Mouse (Mus musculus) cortical plate, adult 2 months (tissue): ENCODE measurements around the gene Ppp1r37.

ENCODE experiments used
- CTCF ChIP-seq: fragments of 200-500 bp; IDR thresholded peaks from 2 replicates; pipeline ENCODE4 v1.5.1; 2011; ENCODE audit warnings: mild to moderate bottlenecking, control low read depth, low read length; ENCODE audit not compliant: insufficient read depth; ENCODE audit errors: extremely low read depth
- POLR2A ChIP-seq: fragments of 200-500 bp; IDR thresholded peaks from 2 replicates; pipeline ENCODE4 v1.6.1; 2011; ENCODE audit warnings: mild to moderate bottlenecking, low read length, control low read depth; ENCODE audit not compliant: insufficient read depth; ENCODE audit errors: extremely low read depth

- no peak for TF ChIP-seq POLR2A
- TF ChIP-seq CTCF = no peak
Observed at GRCm38 (mm10) chr7:19579751-19580150, 16.9 kb upstream of the Ppp1r37 start.
